Mouse (Mus musculus) neural tube, embryonic 14.5 days (tissue): Measurements from ENCODE around the gene Tmed4. TPM values are rescaled to one million over a fixed set of nuclear protein-coding genes. Genes with fewer than 3 reads are reported as not detected.

Experiments used
- ATAC-seq: fragments of 200-750 bp; cut with Nextera tagmentation; 2 replicates; pipeline ENCODE4 v1.8.0; 2017; ENCODE audit warnings: low read depth, mild to moderate bottlenecking, moderate TSS enrichment, moderate library complexity
- H3K27ac ChIP-seq: fragments of 300-500 bp; sonication (generic); 2 replicates; pipeline ENCODE4 v1.5.1; 2014; ENCODE audit warnings: low read depth, mild to moderate bottlenecking, control low read depth, low read length, moderate library complexity, mixed read lengths
- H3K27me3 ChIP-seq: fragments of 300-500 bp; sonication (generic); 2 replicates; pipeline ENCODE4 v1.6.1; 2014; ENCODE audit warnings: low read length; ENCODE audit not compliant: control insufficient read depth, insufficient read depth
- H3K36me3 ChIP-seq: fragments of 300-500 bp; sonication (generic); 2 replicates; pipeline ENCODE4 v1.6.1; 2014; ENCODE audit warnings: low read length, mixed read lengths; ENCODE audit not compliant: control insufficient read depth, insufficient read depth
- H3K4me1 ChIP-seq: fragments of 300-500 bp; sonication (generic); 2 replicates; pipeline ENCODE4 v1.6.1; 2014; ENCODE audit warnings: low read length; ENCODE audit not compliant: control insufficient read depth, insufficient read depth
- H3K4me2 ChIP-seq: fragments of 300-500 bp; sonication (generic); 2 replicates; pipeline ENCODE4 v1.6.1; 2014; ENCODE audit warnings: mild to moderate bottlenecking, low read depth, low read length, control low read depth
- H3K4me3 ChIP-seq: fragments of 300-500 bp; sonication (generic); 2 replicates; pipeline ENCODE4 v1.5.1; 2014; ENCODE audit warnings: low read depth, low read length, control low read depth, mixed read lengths
- H3K9ac ChIP-seq: fragments of 300-500 bp; sonication (generic); replicated peaks from 2 replicates; pipeline ENCODE4 v1.6.1; 2014; ENCODE audit warnings: low read depth, mild to moderate bottlenecking, control low read depth, low read length, mixed read lengths
- H3K9me3 ChIP-seq: fragments of 300-500 bp; sonication (generic); 2 replicates; pipeline ENCODE4 v1.6.1; 2016; ENCODE audit warnings: low read length; ENCODE audit not compliant: control insufficient read depth
- WGBS: fragments of 180-500 bp; shearing (Covaris S2); extraction: QIAGEN DNeasy Blood & Tissue Kit; methylation state at CpG from one replicate; pipeline ENCODE4 v1.1.7; 2014; 5-methylcytosine and 5-hydroxymethylcytosine counted together
- polyA plus RNA-seq: library from polyadenylated mRNA; unstranded; fragments of >200 nt; fragmentation: Nextera tagmentation; extraction: Ambion mirVana; gene quantifications from 2 replicates; pipeline ENCODE4 v1.2.1, GENCODE M21; 2014

Gene Tmed4
- polyA plus RNA-seq = 130 and 133 TPM in 2 replicates

- Histone ChIP-seq H3K27ac (peak within 1 kb of the TSS; percentile 75), H3K9me3 (no peaks in the 10 kb centered on the region), H3K27me3 (no peaks in the 10 kb centered on the region), H3K9ac (peak within 1 kb of the TSS; percentile 87), H3K36me3 (peaks cover 16% of the 10 kb centered on the region), H3K4me1 (peaks cover 15% of the 10 kb centered on the region), H3K4me2 (peak within 1 kb of the TSS; percentile 97), H3K4me3 (peak within 1 kb of the TSS; percentile 94)
- ATAC-seq = peak; percentile 97
- 1% methylated on average over 39 of the region's 39 CpGs for WGBS
Measured at GRCm38 (mm10) chr11:6274387-6275093, at the start of gene Tmed4. TSS of gene Tmed4 (minus strand) at chr11:6274870.

- Histone ChIP-seq H3K4me1 (no peaks in the 10 kb centered on the region), H3K27ac (no peak overlapping the region), H3K4me2 (no peak overlapping the region), H3K4me3 (no peak overlapping the region), H3K27me3 (no peaks in the 10 kb centered on the region), H3K9ac (no peak overlapping the region), H3K36me3 (peaks cover 7% of the 10 kb centered on the region; the same call in 1 of the 2 replicates), H3K9me3 (no peaks in the 10 kb centered on the region)
- ATAC-seq = no peak
- WGBS = 92% methylated on average over 5 of the region's 5 CpGs
Measured at GRCm38 (mm10) chr11:6323348-6323747, 48.7 kb upstream of the Tmed4 start.

GRCm38 (mm10) chr11:6322086-6322485 lies 47.4 kb upstream of the Tmed4 start:
- no peak for ATAC-seq
- Histone ChIP-seq H3K4me3 (no peak overlapping the region), H3K9me3 (no peaks in the 10 kb centered on the region), H3K36me3 (peaks cover 14% of the 10 kb centered on the region), H3K27ac (no peak overlapping the region), H3K4me1 (no peaks in the 10 kb centered on the region), H3K9ac (no peak overlapping the region), H3K4me2 (no peak overlapping the region), H3K27me3 (no peaks in the 10 kb centered on the region)
- WGBS = 93% methylated on average over 2 of the region's 2 CpGs

GRCm38 (mm10) chr11:6319374-6319773 lies 44.7 kb upstream of the Tmed4 start:
- Histone ChIP-seq H3K4me2 (no peak overlapping the region), H3K27me3 (no peaks in the 10 kb centered on the region), H3K9me3 (no peaks in the 10 kb centered on the region), H3K4me3 (no peak overlapping the region), H3K27ac (no peak overlapping the region), H3K36me3 (peaks cover 20% of the 10 kb centered on the region), H3K9ac (no peak overlapping the region), H3K4me1 (no peaks in the 10 kb centered on the region)
- ATAC-seq = no peak
- 83% methylated on average over 2 of the region's 2 CpGs for WGBS

GRCm38 (mm10) chr11:6318559-6318958 lies 43.9 kb upstream of the Tmed4 start:
- Histone ChIP-seq H3K27ac (no peak overlapping the region), H3K4me1 (no peaks in the 10 kb centered on the region), H3K4me3 (no peak overlapping the region), H3K36me3 (peaks cover 22% of the 10 kb centered on the region), H3K4me2 (no peak overlapping the region), H3K9ac (no peak overlapping the region), H3K27me3 (no peaks in the 10 kb centered on the region), H3K9me3 (no peaks in the 10 kb centered on the region)
- 95% methylated on average over 5 of the region's 5 CpGs for WGBS
- ATAC-seq = no peak

- 87% methylated on average over 11 of the region's 11 CpGs for WGBS
- H3K9ac ChIP-seq = no peak overlapping the region
- no peaks in the 10 kb centered on the region for H3K27me3 ChIP-seq
- H3K4me2 ChIP-seq = no peak overlapping the region
- H3K9me3 ChIP-seq = no peaks in the 10 kb centered on the region
- no peak overlapping the region for H3K27ac ChIP-seq
- H3K36me3 ChIP-seq = peaks cover 22% of the 10 kb centered on the region
- no peak for ATAC-seq
- no peak overlapping the region for H3K4me3 ChIP-seq
- H3K4me1 ChIP-seq = no peaks in the 10 kb centered on the region
Measured at GRCm38 (mm10) chr11:6316821-6317220, 42.2 kb upstream of the Tmed4 start.

GRCm38 (mm10) chr11:6313874-6314406 lies 39.3 kb upstream of the Tmed4 start:
- Histone ChIP-seq H3K36me3 (peaks cover 19% of the 10 kb centered on the region), H3K27me3 (no peaks in the 10 kb centered on the region), H3K27ac (no peak overlapping the region), H3K4me3 (no peak overlapping the region), H3K4me1 (no peaks in the 10 kb centered on the region), H3K9me3 (no peaks in the 10 kb centered on the region), H3K9ac (no peak overlapping the region), H3K4me2 (no peak overlapping the region)
- 79% methylated on average over 7 of the region's 7 CpGs for WGBS
- ATAC-seq = no peak

GRCm38 (mm10) chr11:6308181-6308580 lies 33.5 kb upstream of the Tmed4 start:
- Histone ChIP-seq H3K9ac (no peak overlapping the region), H3K36me3 (no peaks in the 10 kb centered on the region), H3K4me3 (no peak overlapping the region), H3K9me3 (no peaks in the 10 kb centered on the region), H3K27ac (no peak overlapping the region), H3K27me3 (no peaks in the 10 kb centered on the region), H3K4me2 (no peak overlapping the region), H3K4me1 (no peaks in the 10 kb centered on the region)
- ATAC-seq = no peak
- 96% methylated on average over 4 of the region's 4 CpGs for WGBS

- Histone ChIP-seq H3K4me1 (no peaks in the 10 kb centered on the region), H3K9ac (no peak overlapping the region), H3K4me2 (no peak overlapping the region), H3K27me3 (no peaks in the 10 kb centered on the region), H3K27ac (no peak overlapping the region), H3K4me3 (no peak overlapping the region), H3K36me3 (no peaks in the 10 kb centered on the region), H3K9me3 (no peaks in the 10 kb centered on the region)
- WGBS = 100% methylated on average over 1 of the region's 1 CpGs
- ATAC-seq = no peak
Measured at GRCm38 (mm10) chr11:6305943-6306430, 31.3 kb upstream of the Tmed4 start.
